Mouse (Mus musculus) skeletal muscle tissue, postnatal 0 days (tissue): Measurements from ENCODE around the gene Pmpca. TPM values are rescaled to one million over a fixed set of nuclear protein-coding genes. Genes with fewer than 3 reads are reported as not detected.

Source experiments
- polyA plus RNA-seq: library from polyadenylated mRNA; unstranded; fragments of >200 nt; fragmentation: Nextera tagmentation; extraction: Ambion mirVana; gene quantifications from 2 replicates; pipeline ENCODE4 v1.2.1, GENCODE M21; 2015

Gene Pmpca
- 92.2 and 94.2 TPM in 2 replicates for polyA plus RNA-seq

GRCm38 (mm10) chr2:26389154-26389690 lies at the start of gene Pmpca, which contains the start of gene Entr1:
TSS of gene Pmpca (plus strand) at chr2:26389339.
TSS of gene Entr1 (minus strand) at chr2:26389316.

GRCm38 (mm10) chr2:26351358-26352290 lies 37.5 kb upstream of the Pmpca start, which contains the start of gene Dnlz:
TSS of gene Dnlz (minus strand) at chr2:26352110.

GRCm38 (mm10) chr2:26360772-26361171 lies 28.4 kb upstream of the Pmpca start, which contains the start of gene Card9:
TSS of gene Card9 (minus strand) at chr2:26360918.

GRCm38 (mm10) chr2:26380131-26380771 lies 8.9 kb upstream of the Pmpca start, which contains the start of gene Snapc4:
TSS of gene Snapc4 (minus strand) at chr2:26380653.

GRCm38 (mm10) chr2:26408515-26409356 lies 19.6 kb downstream of the Pmpca start, which contains the start of gene Inpp5e:
TSS of gene Inpp5e (minus strand) at chr2:26409203.

GRCm38 (mm10) chr2:26444946-26445665 lies 56.0 kb downstream of the Pmpca start, which contains the start of gene Sec16a:
TSS of gene Sec16a (minus strand) at chr2:26445216.

Other genes with a start within 250 kb of the Pmpca start
- gene Lhx3, start 181.1 kb upstream of the Pmpca start, polyA plus RNA-seq = not detected in 2 replicates
- gene Qsox2, start 151.8 kb upstream of the Pmpca start, polyA plus RNA-seq = 7.3 and 8.4 TPM in 2 replicates
- not detected in 2 replicates for gene Ccdc187, start 94.8 kb upstream of the Pmpca start, polyA plus RNA-seq
- 17.2 and 18.8 TPM in 2 replicates for gene Gpsm1, start 73.8 kb upstream of the Pmpca start, polyA plus RNA-seq
- gene Dnlz, start 37.2 kb upstream of the Pmpca start, polyA plus RNA-seq = 19.7 and 21.2 TPM in 2 replicates
- 0.59 and 0.94 TPM in 2 replicates for gene Card9, start 28.4 kb upstream of the Pmpca start, polyA plus RNA-seq
- gene Snapc4, start 8.7 kb upstream of the Pmpca start, polyA plus RNA-seq = 7.9 and 11.8 TPM in 2 replicates
- 36.1 and 43.0 TPM in 2 replicates for gene Entr1, start within 50 bp of the Pmpca start, polyA plus RNA-seq
- 8.2 and 8.8 TPM in 2 replicates for gene Inpp5e, start 19.9 kb downstream of the Pmpca start, polyA plus RNA-seq
- 7.7 and 8.2 TPM in 2 replicates for gene Sec16a, start 55.9 kb downstream of the Pmpca start, polyA plus RNA-seq
- gene Notch1, start 127.3 kb downstream of the Pmpca start, polyA plus RNA-seq = 7.0 and 7.3 TPM in 2 replicates
- gene Egfl7, start 190.7 kb downstream of the Pmpca start, polyA plus RNA-seq = 109 and 112 TPM in 2 replicates
- not detected in 2 replicates for gene Gm20532, start 197.3 kb downstream of the Pmpca start, polyA plus RNA-seq
- 10.3 and 69.3 TPM in 2 replicates for gene Agpat2, start 215.1 kb downstream of the Pmpca start, polyA plus RNA-seq
- 3.7 and 3.8 TPM in 2 replicates for gene Fam69b, start 239.1 kb downstream of the Pmpca start, polyA plus RNA-seq